Mouse (Mus musculus) brain, embryonic 18.5 days (tissue): ENCODE data around the gene Defb29.

Source experiments
- DNase-seq: peaks from one replicate; pipeline ENCODE4 v3.0.0-alpha.2; 2012; ENCODE audit warnings: low read depth, low spot score

The Defb29 gene

GRCm38 (mm10) chr2:152539944-152540710 is at the start of gene Defb29:
Gene Defb29 (minus strand): TSS chr2:152540098.
- no peak for DNase-seq

- no peak for DNase-seq
Measured at GRCm38 (mm10) chr2:152589021-152589420, 49.1 kb upstream of the Defb29 start.

GRCm38 (mm10) chr2:152588450-152588849 is 48.6 kb upstream of the Defb29 start:
- no peak for DNase-seq

- DNase-seq, result no peak
Measured at GRCm38 (mm10) chr2:152586926-152587560, 47.1 kb upstream of the Defb29 start.

GRCm38 (mm10) chr2:152580612-152581011 is 40.7 kb upstream of the Defb29 start:
- no peak for DNase-seq

GRCm38 (mm10) chr2:152580107-152580506 is 40.2 kb upstream of the Defb29 start, which contains the start of gene Defb19:
Gene Defb19 (minus strand): TSS chr2:152580312.
- no peak for DNase-seq

- DNase-seq, result no peak
Measured at GRCm38 (mm10) chr2:152573484-152573883, 33.6 kb upstream of the Defb29 start.

- DNase-seq, result no peak
Measured at GRCm38 (mm10) chr2:152572114-152572794, 32.4 kb upstream of the Defb29 start, which contains the start of gene Defb21. Gene Defb21 (plus strand): TSS chr2:152572744.

- no peak for DNase-seq
Measured at GRCm38 (mm10) chr2:152570313-152570712, 30.4 kb upstream of the Defb29 start.

GRCm38 (mm10) chr2:152569881-152570280 is 30.0 kb upstream of the Defb29 start:
- DNase-seq, result no peak

GRCm38 (mm10) chr2:152569038-152569437 is 29.1 kb upstream of the Defb29 start, which contains the start of gene Gm17416:
Gene Gm17416 (plus strand): TSS chr2:152569338.
- DNase-seq, result no peak

- no peak for DNase-seq
Measured at GRCm38 (mm10) chr2:152556655-152557054, 16.8 kb upstream of the Defb29 start.

- peak; percentile 8 for DNase-seq
Measured at GRCm38 (mm10) chr2:152553774-152554423, 14.0 kb upstream of the Defb29 start.

GRCm38 (mm10) chr2:152548124-152548523 is 8.2 kb upstream of the Defb29 start:
- DNase-seq, result no peak

- peak; percentile 28 for DNase-seq
Measured at GRCm38 (mm10) chr2:152544691-152545090, 4.8 kb upstream of the Defb29 start.

- no peak for DNase-seq
Measured at GRCm38 (mm10) chr2:152543478-152543877, 3.6 kb upstream of the Defb29 start.

- no peak for DNase-seq
Measured at GRCm38 (mm10) chr2:152542897-152543296, 3.0 kb upstream of the Defb29 start.

GRCm38 (mm10) chr2:152541979-152542378 is 2.1 kb upstream of the Defb29 start:
- no peak for DNase-seq

GRCm38 (mm10) chr2:152517981-152518380 is 21.9 kb downstream of the Defb29 start, which contains the start of gene Defb28:
Gene Defb28 (plus strand): TSS chr2:152518255.
- DNase-seq, result no peak

- no peak for DNase-seq
Measured at GRCm38 (mm10) chr2:152516084-152516483, 23.8 kb downstream of the Defb29 start.

GRCm38 (mm10) chr2:152511592-152511991 is 28.3 kb downstream of the Defb29 start, which contains the start of gene Defb26:
Gene Defb26 (minus strand): TSS chr2:152511692.
- no peak for DNase-seq

GRCm38 (mm10) chr2:152503950-152504349 is 35.9 kb downstream of the Defb29 start:
- no peak for DNase-seq
